Mouse (Mus musculus): ENCODE results near the gene Cpxm2. TPM values are rescaled to one million over a fixed set of nuclear protein-coding genes. Genes with fewer than 3 reads are reported as not detected.

The Cpxm2 gene
- polyA plus RNA-seq, 1 experiment from 2014 or later, result 1.6 TPM

GRCm38 (mm10) chr7:132074503-132074902 is 80.0 kb downstream of the Cpxm2 start:
- Histone ChIP-seq H3K36me3 (ENCODE audit: control insufficient read depth, insufficient read depth, low read length) (no peaks in the 10 kb centered on the region), H3K4me2 (ENCODE audit: low read length) (no peak overlapping the region), H3K4me1 (ENCODE audit: control insufficient read depth, insufficient read depth, low read length) (0 out of 2 replicates have a peak, but pooled peaks cover 2% of the 10 kb centered on the region), H3K9ac (ENCODE audit: low read depth, low read length) (no peak overlapping the region), H3K27me3 (ENCODE audit: control insufficient read depth, insufficient read depth, low read depth, low read length) (no peaks in the 10 kb centered on the region), H3K27ac (ENCODE audit: low read length) (no peak overlapping the region), H3K9me3 (replicated peaks; ENCODE audit: control insufficient read depth, low read length, poor library complexity, severe bottlenecking) (0 out of 2 replicates have a peak, but pooled peaks cover 2% of the 10 kb centered on the region), H3K4me3 (ENCODE audit: low read depth, low read length) (no peak overlapping the region)
- WGBS, result 83% methylated on average over 3 of the region's 3 CpGs
- no peak for ATAC-seq

- ATAC-seq, result no peak
- no peaks in the 10 kb centered on the region for H3K27me3 ChIP-seq (ENCODE audit: control insufficient read depth, insufficient read depth, low read depth, low read length)
- no peak overlapping the region for H3K4me2 ChIP-seq (ENCODE audit: low read length)
- H3K4me1 ChIP-seq (ENCODE audit: control insufficient read depth, insufficient read depth, low read length), result no peaks in the 10 kb centered on the region
- WGBS, result 88% methylated on average over 6 of the region's 6 CpGs
- H3K36me3 ChIP-seq (ENCODE audit: control insufficient read depth, insufficient read depth, low read length), result no peaks in the 10 kb centered on the region
- H3K4me3 ChIP-seq (ENCODE audit: low read depth, low read length), result no peak overlapping the region
- no peaks in the 10 kb centered on the region for H3K9me3 ChIP-seq (replicated peaks; ENCODE audit: control insufficient read depth, low read length, poor library complexity, severe bottlenecking)
- no peak overlapping the region for H3K27ac ChIP-seq (ENCODE audit: low read length)
- H3K9ac ChIP-seq (ENCODE audit: low read depth, low read length), result no peak overlapping the region
Observed at GRCm38 (mm10) chr7:132070877-132071625, 83.5 kb downstream of the Cpxm2 start.

- Histone ChIP-seq H3K4me3 (ENCODE audit: low read depth, low read length) (no peak overlapping the region), H3K4me2 (ENCODE audit: low read length) (no peak overlapping the region), H3K4me1 (ENCODE audit: control insufficient read depth, insufficient read depth, low read length) (no peaks in the 10 kb centered on the region), H3K9ac (ENCODE audit: low read depth, low read length) (no peak overlapping the region), H3K36me3 (ENCODE audit: control insufficient read depth, insufficient read depth, low read length) (no peaks in the 10 kb centered on the region), H3K27ac (ENCODE audit: low read length) (no peak overlapping the region), H3K27me3 (ENCODE audit: control insufficient read depth, insufficient read depth, low read depth, low read length) (no peaks in the 10 kb centered on the region), H3K9me3 (replicated peaks; ENCODE audit: control insufficient read depth, low read length, poor library complexity, severe bottlenecking) (no peaks in the 10 kb centered on the region)
- ATAC-seq, result no peak
- 86% methylated on average over 5 of the region's 5 CpGs for WGBS
Observed at GRCm38 (mm10) chr7:132067951-132068350, 86.6 kb downstream of the Cpxm2 start.

GRCm38 (mm10) chr7:132067511-132067910 is 87.0 kb downstream of the Cpxm2 start:
- no peaks in the 10 kb centered on the region for H3K4me1 ChIP-seq (ENCODE audit: control insufficient read depth, insufficient read depth, low read length)
- no peaks in the 10 kb centered on the region for H3K36me3 ChIP-seq (ENCODE audit: control insufficient read depth, insufficient read depth, low read length)
- no peak overlapping the region for H3K4me3 ChIP-seq (ENCODE audit: low read depth, low read length)
- H3K27me3 ChIP-seq (ENCODE audit: control insufficient read depth, insufficient read depth, low read depth, low read length), result no peaks in the 10 kb centered on the region
- H3K27ac ChIP-seq (ENCODE audit: low read length), result no peak overlapping the region
- ATAC-seq, result no peak
- no peak overlapping the region for H3K9ac ChIP-seq (ENCODE audit: low read depth, low read length)
- no peaks in the 10 kb centered on the region for H3K9me3 ChIP-seq (replicated peaks; ENCODE audit: control insufficient read depth, low read length, poor library complexity, severe bottlenecking)
- H3K4me2 ChIP-seq (ENCODE audit: low read length), result no peak overlapping the region
- 85% methylated on average over 5 of the region's 5 CpGs for WGBS

- Histone ChIP-seq H3K9ac (ENCODE audit: low read depth, low read length) (no peak overlapping the region), H3K4me2 (ENCODE audit: low read length) (no peak overlapping the region), H3K4me1 (ENCODE audit: control insufficient read depth, insufficient read depth, low read length) (peaks cover 6% of the 10 kb centered on the region; the same call in 1 of the 2 replicates), H3K4me3 (ENCODE audit: low read depth, low read length) (no peak overlapping the region), H3K36me3 (ENCODE audit: control insufficient read depth, insufficient read depth, low read length) (no peaks in the 10 kb centered on the region), H3K9me3 (replicated peaks; ENCODE audit: control insufficient read depth, low read length, poor library complexity, severe bottlenecking) (no peaks in the 10 kb centered on the region), H3K27me3 (ENCODE audit: control insufficient read depth, insufficient read depth, low read depth, low read length) (no peaks in the 10 kb centered on the region), H3K27ac (ENCODE audit: low read length) (no peak overlapping the region)
- ATAC-seq, result no peak
- WGBS, result 79% methylated on average over 7 of the region's 7 CpGs
Observed at GRCm38 (mm10) chr7:132060116-132060515, 94.4 kb downstream of the Cpxm2 start.

- 39% methylated on average over 7 of the region's 7 CpGs for WGBS
- no peak overlapping the region for H3K9ac ChIP-seq (ENCODE audit: low read depth, low read length)
- H3K27ac ChIP-seq (ENCODE audit: low read length), result no peak overlapping the region
- ATAC-seq, result no peak
- H3K4me1 ChIP-seq (ENCODE audit: control insufficient read depth, insufficient read depth, low read length), result peaks cover 6% of the 10 kb centered on the region; the same call in 1 of the 2 replicates
- H3K4me2 ChIP-seq (ENCODE audit: low read length), result no peak overlapping the region
- no peaks in the 10 kb centered on the region for H3K27me3 ChIP-seq (ENCODE audit: control insufficient read depth, insufficient read depth, low read depth, low read length)
- no peak overlapping the region for H3K4me3 ChIP-seq (ENCODE audit: low read depth, low read length)
- H3K9me3 ChIP-seq (replicated peaks; ENCODE audit: control insufficient read depth, low read length, poor library complexity, severe bottlenecking), result no peaks in the 10 kb centered on the region
- no peaks in the 10 kb centered on the region for H3K36me3 ChIP-seq (ENCODE audit: control insufficient read depth, insufficient read depth, low read length)
Observed at GRCm38 (mm10) chr7:132056565-132056964, 98.0 kb downstream of the Cpxm2 start.

- Histone ChIP-seq H3K27me3 (ENCODE audit: control insufficient read depth, insufficient read depth, low read depth, low read length) (no peaks in the 10 kb centered on the region), H3K9ac (ENCODE audit: low read depth, low read length) (no peak overlapping the region), H3K4me1 (ENCODE audit: control insufficient read depth, insufficient read depth, low read length) (no peaks in the 10 kb centered on the region), H3K27ac (ENCODE audit: low read length) (no peak overlapping the region), H3K36me3 (ENCODE audit: control insufficient read depth, insufficient read depth, low read length) (no peaks in the 10 kb centered on the region), H3K9me3 (replicated peaks; ENCODE audit: control insufficient read depth, low read length, poor library complexity, severe bottlenecking) (no peaks in the 10 kb centered on the region), H3K4me3 (ENCODE audit: low read depth, low read length) (no peak overlapping the region), H3K4me2 (ENCODE audit: low read length) (no peak overlapping the region)
- WGBS, result 44% methylated on average over 4 of the region's 4 CpGs
- ATAC-seq, result no peak
Observed at GRCm38 (mm10) chr7:132046662-132047061, 107.9 kb downstream of the Cpxm2 start.

GRCm38 (mm10) chr7:132031940-132032531 is 122.5 kb downstream of the Cpxm2 start:
- no peak overlapping the region for H3K4me3 ChIP-seq (ENCODE audit: low read depth, low read length)
- no peak for ATAC-seq

GRCm38 (mm10) chr7:132026671-132027070 is 127.9 kb downstream of the Cpxm2 start:
- 73% methylated on average over 6 of the region's 6 CpGs for WGBS
- Histone ChIP-seq H3K4me1 (ENCODE audit: control insufficient read depth, insufficient read depth, low read length) (no peaks in the 10 kb centered on the region), H3K4me2 (ENCODE audit: low read length) (no peak overlapping the region), H3K27ac (ENCODE audit: low read length) (no peak overlapping the region), H3K4me3 (ENCODE audit: low read depth, low read length) (no peak overlapping the region), H3K27me3 (ENCODE audit: control insufficient read depth, insufficient read depth, low read depth, low read length) (no peaks in the 10 kb centered on the region), H3K9ac (ENCODE audit: low read depth, low read length) (no peak overlapping the region), H3K36me3 (ENCODE audit: control insufficient read depth, insufficient read depth, low read length) (no peaks in the 10 kb centered on the region), H3K9me3 (replicated peaks; ENCODE audit: control insufficient read depth, low read length, poor library complexity, severe bottlenecking) (no peaks in the 10 kb centered on the region)
- no peak for ATAC-seq

More at GRCm38 (mm10) chr7:132031940-132032531, 122.5 kb downstream of the Cpxm2 start:
- H3K36me3 ChIP-seq (ENCODE audit: control insufficient read depth, insufficient read depth, low read length), result no peaks in the 10 kb centered on the region
- no peaks in the 10 kb centered on the region for H3K27me3 ChIP-seq (ENCODE audit: control insufficient read depth, insufficient read depth, low read depth, low read length)
- 56% methylated on average over 6 of the region's 6 CpGs for whole genome bisulfite sequencing
- H3K9ac ChIP-seq (ENCODE audit: low read depth, low read length), result no peak overlapping the region
- H3K4me2 ChIP-seq (ENCODE audit: low read length), result no peak overlapping the region
- no peaks in the 10 kb centered on the region; the same call in 1 of the 2 replicates for H3K4me1 ChIP-seq (ENCODE audit: control insufficient read depth, insufficient read depth, low read length)
- no peak overlapping the region for H3K27ac ChIP-seq (ENCODE audit: low read length)
- H3K9me3 ChIP-seq (replicated peaks; ENCODE audit: control insufficient read depth, low read length, poor library complexity, severe bottlenecking), result no peaks in the 10 kb centered on the region

Data from midbrain, embryonic 16.5 days (tissue).